Mouse (Mus musculus): ENCODE measurements around the gene Wwox. TPM values are rescaled to one million over a fixed set of nuclear protein-coding genes. Genes with fewer than 3 reads are reported as not detected.

The Wwox gene
- polyA plus RNA-seq, 1 experiment from 2014 or later: 10.9 TPM

GRCm38 (mm10) chr8:114849461-114849860 lies 410.0 kb downstream of the Wwox start:
- Histone ChIP-seq H3K36me3 (ENCODE audit: control insufficient read depth, insufficient read depth, low read length) (no peaks in the 10 kb centered on the region), H3K27me3 (replicated peaks; ENCODE audit: control insufficient read depth, insufficient read depth, low read length) (no peaks in the 10 kb centered on the region), H3K4me1 (ENCODE audit: control insufficient read depth, insufficient read depth, low read length) (no peaks in the 10 kb centered on the region), H3K9ac (ENCODE audit: low read depth, low read length) (no peak overlapping the region), H3K27ac (ENCODE audit: low read length) (no peak overlapping the region), H3K4me2 (ENCODE audit: low read depth, low read length) (no peak overlapping the region), H3K4me3 (ENCODE audit: low read length) (no peak overlapping the region), H3K9me3 (ENCODE audit: control insufficient read depth, low read length) (0 out of 2 replicates have a peak, but pooled peaks cover 2% of the 10 kb centered on the region)
- no peak for ATAC-seq
- 76% methylated on average over 9 of the region's 9 CpGs for WGBS

GRCm38 (mm10) chr8:114850014-114850870 lies 410.8 kb downstream of the Wwox start:
- Histone ChIP-seq H3K27me3 (replicated peaks; ENCODE audit: control insufficient read depth, insufficient read depth, low read length) (no peaks in the 10 kb centered on the region), H3K9me3 (ENCODE audit: control insufficient read depth, low read length) (0 out of 2 replicates have a peak, but pooled peaks cover 2% of the 10 kb centered on the region), H3K4me1 (ENCODE audit: control insufficient read depth, insufficient read depth, low read length) (no peaks in the 10 kb centered on the region), H3K36me3 (ENCODE audit: control insufficient read depth, insufficient read depth, low read length) (no peaks in the 10 kb centered on the region), H3K4me2 (ENCODE audit: low read depth, low read length) (no peak overlapping the region), H3K27ac (ENCODE audit: low read length) (no peak overlapping the region), H3K4me3 (ENCODE audit: low read length) (no peak overlapping the region), H3K9ac (ENCODE audit: low read depth, low read length) (no peak overlapping the region)
- no peak for ATAC-seq
- WGBS: 50% methylated on average over 15 of the region's 15 CpGs

GRCm38 (mm10) chr8:114853765-114854164 lies 414.3 kb downstream of the Wwox start:
- 0 out of 2 replicates have a peak, but pooled peaks cover 2% of the 10 kb centered on the region for H3K9me3 ChIP-seq (ENCODE audit: control insufficient read depth, low read length)
- no peak for ATAC-seq
- H3K4me3 ChIP-seq (ENCODE audit: low read length): no peak overlapping the region
- H3K36me3 ChIP-seq (ENCODE audit: control insufficient read depth, insufficient read depth, low read length): no peaks in the 10 kb centered on the region
- no peaks in the 10 kb centered on the region for H3K4me1 ChIP-seq (ENCODE audit: control insufficient read depth, insufficient read depth, low read length)
- H3K4me2 ChIP-seq (ENCODE audit: low read depth, low read length): no peak overlapping the region
- no peak overlapping the region for H3K9ac ChIP-seq (ENCODE audit: low read depth, low read length)
- H3K27ac ChIP-seq (ENCODE audit: low read length): no peak overlapping the region
- WGBS: 86% methylated on average over 4 of the region's 4 CpGs
- no peaks in the 10 kb centered on the region for H3K27me3 ChIP-seq (replicated peaks; ENCODE audit: control insufficient read depth, insufficient read depth, low read length)

GRCm38 (mm10) chr8:114855833-114856232 lies 416.4 kb downstream of the Wwox start:
- Histone ChIP-seq H3K9me3 (ENCODE audit: control insufficient read depth, low read length) (0 out of 2 replicates have a peak, but pooled peaks cover 2% of the 10 kb centered on the region), H3K4me3 (ENCODE audit: low read length) (no peak overlapping the region), H3K27ac (ENCODE audit: low read length) (no peak overlapping the region), H3K9ac (ENCODE audit: low read depth, low read length) (no peak overlapping the region), H3K27me3 (replicated peaks; ENCODE audit: control insufficient read depth, insufficient read depth, low read length) (no peaks in the 10 kb centered on the region), H3K36me3 (ENCODE audit: control insufficient read depth, insufficient read depth, low read length) (no peaks in the 10 kb centered on the region), H3K4me1 (ENCODE audit: control insufficient read depth, insufficient read depth, low read length) (no peaks in the 10 kb centered on the region), H3K4me2 (ENCODE audit: low read depth, low read length) (no peak overlapping the region)
- ATAC-seq: no peak
- WGBS: 47% methylated on average over 7 of the region's 7 CpGs

GRCm38 (mm10) chr8:114865911-114866310 lies 426.5 kb downstream of the Wwox start:
- no peaks in the 10 kb centered on the region for H3K36me3 ChIP-seq (ENCODE audit: control insufficient read depth, insufficient read depth, low read length)
- no peaks in the 10 kb centered on the region for H3K4me1 ChIP-seq (ENCODE audit: control insufficient read depth, insufficient read depth, low read length)
- 64% methylated on average over 3 of the region's 3 CpGs for WGBS
- H3K4me3 ChIP-seq (ENCODE audit: low read length): no peak overlapping the region
- H3K4me2 ChIP-seq (ENCODE audit: low read depth, low read length): no peak overlapping the region
- no peaks in the 10 kb centered on the region for H3K27me3 ChIP-seq (replicated peaks; ENCODE audit: control insufficient read depth, insufficient read depth, low read length)
- no peaks in the 10 kb centered on the region for H3K9me3 ChIP-seq (ENCODE audit: control insufficient read depth, low read length)
- H3K27ac ChIP-seq (ENCODE audit: low read length): no peak overlapping the region
- no peak for ATAC-seq
- no peak overlapping the region for H3K9ac ChIP-seq (ENCODE audit: low read depth, low read length)

GRCm38 (mm10) chr8:114869321-114869720 lies 429.9 kb downstream of the Wwox start:
- Histone ChIP-seq H3K9me3 (ENCODE audit: control insufficient read depth, low read length) (no peaks in the 10 kb centered on the region), H3K4me3 (ENCODE audit: low read length) (no peak overlapping the region), H3K4me2 (ENCODE audit: low read depth, low read length) (no peak overlapping the region), H3K36me3 (ENCODE audit: control insufficient read depth, insufficient read depth, low read length) (no peaks in the 10 kb centered on the region), H3K9ac (ENCODE audit: low read depth, low read length) (no peak overlapping the region), H3K27ac (ENCODE audit: low read length) (no peak overlapping the region), H3K27me3 (replicated peaks; ENCODE audit: control insufficient read depth, insufficient read depth, low read length) (no peaks in the 10 kb centered on the region), H3K4me1 (ENCODE audit: control insufficient read depth, insufficient read depth, low read length) (0 out of 2 replicates have a peak, but pooled peaks cover 2% of the 10 kb centered on the region)
- ATAC-seq: no peak
- WGBS: 84% methylated on average over 6 of the region's 6 CpGs

- Histone ChIP-seq H3K4me2 (ENCODE audit: low read depth, low read length) (no peak overlapping the region), H3K27me3 (replicated peaks; ENCODE audit: control insufficient read depth, insufficient read depth, low read length) (no peaks in the 10 kb centered on the region), H3K9ac (ENCODE audit: low read depth, low read length) (no peak overlapping the region), H3K4me3 (ENCODE audit: low read length) (no peak overlapping the region), H3K9me3 (ENCODE audit: control insufficient read depth, low read length) (no peaks in the 10 kb centered on the region), H3K27ac (ENCODE audit: low read length) (no peak overlapping the region), H3K36me3 (ENCODE audit: control insufficient read depth, insufficient read depth, low read length) (no peaks in the 10 kb centered on the region), H3K4me1 (ENCODE audit: control insufficient read depth, insufficient read depth, low read length) (0 out of 2 replicates have a peak, but pooled peaks cover 2% of the 10 kb centered on the region)
- no peak for ATAC-seq
- WGBS: 93% methylated on average over 8 of the region's 8 CpGs
Measured at GRCm38 (mm10) chr8:114870410-114870809, 431.0 kb downstream of the Wwox start.

GRCm38 (mm10) chr8:114872491-114872890 lies 433.0 kb downstream of the Wwox start:
- Histone ChIP-seq H3K36me3 (ENCODE audit: control insufficient read depth, insufficient read depth, low read length) (no peaks in the 10 kb centered on the region), H3K27ac (ENCODE audit: low read length) (no peak overlapping the region), H3K4me2 (ENCODE audit: low read depth, low read length) (no peak overlapping the region), H3K9me3 (ENCODE audit: control insufficient read depth, low read length) (no peaks in the 10 kb centered on the region), H3K4me3 (ENCODE audit: low read length) (no peak overlapping the region), H3K4me1 (ENCODE audit: control insufficient read depth, insufficient read depth, low read length) (peaks cover 13% of the 10 kb centered on the region; the same call in 1 of the 2 replicates), H3K9ac (ENCODE audit: low read depth, low read length) (no peak overlapping the region), H3K27me3 (replicated peaks; ENCODE audit: control insufficient read depth, insufficient read depth, low read length) (no peaks in the 10 kb centered on the region)
- ATAC-seq: peak; percentile 26; the same call in 1 of the 2 replicates
- 52% methylated on average over 3 of the region's 3 CpGs for WGBS

GRCm38 (mm10) chr8:114875161-114875560 lies 435.7 kb downstream of the Wwox start:
- Histone ChIP-seq H3K4me1 (ENCODE audit: control insufficient read depth, insufficient read depth, low read length) (peaks cover 13% of the 10 kb centered on the region; the same call in 1 of the 2 replicates), H3K4me3 (ENCODE audit: low read length) (no peak overlapping the region), H3K36me3 (ENCODE audit: control insufficient read depth, insufficient read depth, low read length) (no peaks in the 10 kb centered on the region), H3K27me3 (replicated peaks; ENCODE audit: control insufficient read depth, insufficient read depth, low read length) (no peaks in the 10 kb centered on the region), H3K9ac (ENCODE audit: low read depth, low read length) (no peak overlapping the region), H3K9me3 (ENCODE audit: control insufficient read depth, low read length) (no peaks in the 10 kb centered on the region), H3K27ac (ENCODE audit: low read length) (no peak overlapping the region), H3K4me2 (ENCODE audit: low read depth, low read length) (no peak overlapping the region)
- ATAC-seq: no peak
- WGBS: 88% methylated on average over 5 of the region's 5 CpGs

Data from intestine, embryonic 16.5 days (tissue).